Comparison of ENCODE assay signal across 8 mouse cellular contexts in genomic region chr14:57535646-57536045, GRCm38 (mm10). TPM values are rescaled to one million over a fixed set of nuclear protein-coding genes. Genes with fewer than 3 reads are reported as not detected.
A peak's percentile ranks its signal among the peaks of the same experiment; 100 is the strongest.
DNase-seq lines count a peak whose midpoint lies in the region; ATAC-seq lines count a peak whose summit lies in the region.

No protein-coding gene starts in this region.

- no peak for DNase-seq in hindbrain, embryonic 11.5 days (ENCODE audit: low spot score)
- DNase-seq in Muller cell, postnatal 12 days (ENCODE audit: inconsistent ontology term) = peak; percentile 73
- no peak for DNase-seq in ovary, postnatal 36 days (ENCODE audit: low spot score)
- DNase-seq in T-cell, adult 2 months (ENCODE audit: low spot score) = no peak

- H3K36me3 ChIP-seq in hindbrain, embryonic 15.5 days = no peaks in the 10 kb centered on the region
- H3K36me3 ChIP-seq in hindbrain, embryonic 11.5 days (ENCODE audit: control insufficient read depth, insufficient read depth, low read length) = no peaks in the 10 kb centered on the region
- H3K36me3 ChIP-seq in forebrain, embryonic 16.5 days (ENCODE audit: control insufficient read depth, insufficient read depth) = no peaks in the 10 kb centered on the region; the same call in 1 of the 2 replicates
- H3K36me3 ChIP-seq in kidney, embryonic 16.5 days (ENCODE audit: insufficient read depth, low read length) = no peaks in the 10 kb centered on the region

- H3K4me3 ChIP-seq in hindbrain, embryonic 15.5 days = no peak overlapping the region
- no peak overlapping the region for H3K4me3 ChIP-seq in hindbrain, embryonic 11.5 days (ENCODE audit: low read depth, low read length)
- H3K4me3 ChIP-seq in forebrain, embryonic 16.5 days (replicated peaks; ENCODE audit: low read length) = no peak overlapping the region
- H3K4me3 ChIP-seq in kidney, embryonic 16.5 days (ENCODE audit: low read length) = no peak overlapping the region

- no peak overlapping the region for H3K4me2 ChIP-seq in hindbrain, embryonic 15.5 days
- no peak overlapping the region for H3K4me2 ChIP-seq in hindbrain, embryonic 11.5 days (replicated peaks; ENCODE audit: low read depth, low read length)
- no peak overlapping the region for H3K4me2 ChIP-seq in forebrain, embryonic 16.5 days (ENCODE audit: low read length)
- no peak overlapping the region for H3K4me2 ChIP-seq in kidney, embryonic 16.5 days (replicated peaks; ENCODE audit: low read depth, low read length)

- H3K4me1 ChIP-seq in hindbrain, embryonic 15.5 days (replicated peaks) = peaks cover 34% of the 10 kb centered on the region
- peaks cover 8% of the 10 kb centered on the region; the same call in 1 of the 2 replicates for H3K4me1 ChIP-seq in hindbrain, embryonic 11.5 days (replicated peaks; ENCODE audit: control insufficient read depth, insufficient read depth, low read length)
- peaks cover 32% of the 10 kb centered on the region for H3K4me1 ChIP-seq in forebrain, embryonic 16.5 days (replicated peaks; ENCODE audit: control insufficient read depth, insufficient read depth, low read length)
- peaks cover 17% of the 10 kb centered on the region for H3K4me1 ChIP-seq in kidney, embryonic 16.5 days (ENCODE audit: insufficient read depth, low read length)

- 0 out of 2 replicates have a peak, but pooled peaks cover 6% of the 10 kb centered on the region for H3K27me3 ChIP-seq in hindbrain, embryonic 15.5 days
- peaks cover 14% of the 10 kb centered on the region; the same call in 1 of the 2 replicates for H3K27me3 ChIP-seq in hindbrain, embryonic 11.5 days (ENCODE audit: control insufficient read depth, insufficient read depth, low read length)
- H3K27me3 ChIP-seq in forebrain, embryonic 16.5 days (replicated peaks; ENCODE audit: control insufficient read depth, insufficient read depth, low read length) = no peaks in the 10 kb centered on the region; the same call in 1 of the 2 replicates
- H3K27me3 ChIP-seq in kidney, embryonic 16.5 days (ENCODE audit: insufficient read depth, low read length) = 0 out of 2 replicates have a peak, but pooled peaks cover 3% of the 10 kb centered on the region

- peak overlapping the region; percentile 63; the same call in 1 of the 2 replicates for H3K27ac ChIP-seq in hindbrain, embryonic 15.5 days (replicated peaks)
- H3K27ac ChIP-seq in hindbrain, embryonic 11.5 days (ENCODE audit: low read depth, low read length) = no peak overlapping the region
- H3K27ac ChIP-seq in forebrain, embryonic 16.5 days (ENCODE audit: low read length) = no peak overlapping the region
- H3K27ac ChIP-seq in kidney, embryonic 16.5 days (ENCODE audit: low read length) = no peak overlapping the region

- no peak overlapping the region for H3K9ac ChIP-seq in hindbrain, embryonic 15.5 days
- no peak overlapping the region for H3K9ac ChIP-seq in hindbrain, embryonic 11.5 days (ENCODE audit: low read depth, low read length)
- no peak overlapping the region for H3K9ac ChIP-seq in forebrain, embryonic 16.5 days (replicated peaks; ENCODE audit: low read depth, low read length)
- no peak overlapping the region for H3K9ac ChIP-seq in kidney, embryonic 16.5 days (replicated peaks; ENCODE audit: low read length)

- ATAC-seq in hindbrain, embryonic 15.5 days (ENCODE audit: low FRiP score, low read depth) = 0 out of 2 replicates have a peak, but pooled peaks have one; percentile 11
- no peak for ATAC-seq in hindbrain, embryonic 11.5 days (ENCODE audit: low FRiP score)
- ATAC-seq in forebrain, embryonic 16.5 days = peak; percentile 46; the same call in 1 of the 2 replicates
- ATAC-seq in kidney, embryonic 16.5 days (ENCODE audit: low FRiP score, low TSS enrichment) = 0 out of 2 replicates have a peak, but pooled peaks have one; percentile 17
- ATAC-seq in activated CD4-positive, CD25-positive, alpha-beta regulatory T cell, adult 4 months = no peak

- no peaks in the 10 kb centered on the region for H3K9me3 ChIP-seq in hindbrain, embryonic 15.5 days
- H3K9me3 ChIP-seq in hindbrain, embryonic 11.5 days (ENCODE audit: control insufficient read depth, low read length) = no peaks in the 10 kb centered on the region
- H3K9me3 ChIP-seq in forebrain, embryonic 16.5 days (ENCODE audit: control insufficient read depth, low read length) = no peaks in the 10 kb centered on the region
- H3K9me3 ChIP-seq in kidney, embryonic 16.5 days (ENCODE audit: low read length) = no peaks in the 10 kb centered on the region

- 32% methylated on average over 6 of the region's 6 CpGs for WGBS in hindbrain, embryonic 15.5 days
- 80% methylated on average over 6 of the region's 6 CpGs for WGBS in hindbrain, embryonic 11.5 days
- 21% methylated on average over 6 of the region's 6 CpGs for WGBS in forebrain, embryonic 16.5 days
- 50% methylated on average over 6 of the region's 6 CpGs for WGBS in kidney, embryonic 16.5 days

RNA-seq across cellular contexts. Expression of gene Il17d, which starts 11.1 kb away (rescaled TPM):
- polyA plus RNA-seq in hindbrain, embryonic 15.5 days (2015; fragmentation: Nextera tagmentation; extraction: Ambion mirVana) = 6.1 and 7.4 TPM in 2 replicates
- 0.57 and 1.5 TPM in 2 replicates for polyA plus RNA-seq in hindbrain, embryonic 11.5 days (2014; fragmentation: Nextera tagmentation; extraction: Ambion mirVana)
- polyA plus RNA-seq in forebrain, embryonic 16.5 days (2015; fragmentation: Nextera tagmentation; extraction: Ambion mirVana) = 4.7 and 5.0 TPM in 2 replicates
- 1.0 and 2.1 TPM in 2 replicates for polyA plus RNA-seq in kidney, embryonic 16.5 days (2015; fragmentation: Nextera tagmentation; extraction: Ambion mirVana)
- polyA plus RNA-seq in activated CD4-positive, CD25-positive, alpha-beta regulatory T cell, adult 4 months (2017; shearing (Covaris generic)) = not detected

RNA-seq across cellular contexts. Expression of gene Eef1akmt1, which starts 35.8 kb away (rescaled TPM):
- 89.6 and 94.9 TPM in 2 replicates for polyA plus RNA-seq in hindbrain, embryonic 15.5 days (2015; fragmentation: Nextera tagmentation; extraction: Ambion mirVana)
- polyA plus RNA-seq in hindbrain, embryonic 11.5 days (2014; fragmentation: Nextera tagmentation; extraction: Ambion mirVana) = 88.9 and 90.1 TPM in 2 replicates
- 98.0 and 103 TPM in 2 replicates for polyA plus RNA-seq in forebrain, embryonic 16.5 days (2015; fragmentation: Nextera tagmentation; extraction: Ambion mirVana)
- 81.1 and 88.1 TPM in 2 replicates for polyA plus RNA-seq in kidney, embryonic 16.5 days (2015; fragmentation: Nextera tagmentation; extraction: Ambion mirVana)
- polyA plus RNA-seq in activated CD4-positive, CD25-positive, alpha-beta regulatory T cell, adult 4 months (2017; shearing (Covaris generic)) = 100 to 1,000 TPM; 125 to 148 TPM

Comparison
In these comparisons a context has a peak if more than half of its experiments do, and no peak if none do; other contexts are left out.
1. ATAC-seq: peak in hindbrain, embryonic 15.5 days (single experiment), forebrain, embryonic 16.5 days (single experiment) and kidney, embryonic 16.5 days (single experiment); none in hindbrain, embryonic 11.5 days (single experiment) and activated CD4-positive, CD25-positive, alpha-beta regulatory T cell, adult 4 months (single experiment).